Mouse (Mus musculus) erythroblast, embryonic 14.5 days (primary cell): ENCODE data around the gene Jrkl. TPM values are rescaled to one million over a fixed set of nuclear protein-coding genes. Genes with fewer than 3 reads are reported as not detected.

Experiments used
- H3K27me3 ChIP-seq: 2 replicates; pipeline ENCODE4 v1.6.1; 2012; ENCODE audit warnings: inconsistent platforms; ENCODE audit not compliant: control insufficient read depth
- H3K36me3 ChIP-seq: 2 replicates; pipeline ENCODE4 v1.6.1; 2012; ENCODE audit warnings: mild to moderate bottlenecking, inconsistent platforms; ENCODE audit not compliant: control insufficient read depth
- H3K4me1 ChIP-seq: 2 replicates; pipeline ENCODE4 v1.6.1; 2012; ENCODE audit warnings: inconsistent platforms; ENCODE audit not compliant: control insufficient read depth
- H3K4me3 ChIP-seq: replicated peaks from 2 replicates; pipeline ENCODE3; 2012; ENCODE audit warnings: moderate library complexity, mild to moderate bottlenecking, inconsistent platforms
- H3K9me3 ChIP-seq: 2 replicates; pipeline ENCODE4 v1.6.1; 2012; ENCODE audit warnings: low read length, inconsistent platforms, mixed read lengths; ENCODE audit not compliant: control insufficient read depth
- GATA1 ChIP-seq: IDR thresholded peaks from 2 replicates; pipeline ENCODE4 v1.6.1; 2012; ENCODE audit warnings: low read length, inconsistent platforms, mixed read lengths
- TAL1 ChIP-seq: IDR thresholded peaks from 3 replicates; pipeline ENCODE4 v1.6.1; 2012; ENCODE audit warnings: low read length, inconsistent platforms, mixed read lengths
- polyA plus RNA-seq: library from polyadenylated mRNA; stranded (reverse); fragments of >175 nt; gene quantifications from 2 replicates; pipeline ENCODE4 v1.2.3, GENCODE M21; 2012

Gene Jrkl
- polyA plus RNA-seq = not detected in 2 replicates

GRCm38 (mm10) chr9:13245481-13245880 lies at the start of gene Jrkl:
Jrkl (minus strand) TSS chr9:13245829.
- Histone ChIP-seq H3K27me3 (no peaks in the 10 kb centered on the region), H3K4me3 (peak within 1 kb of the TSS; percentile 83), H3K4me1 (peaks cover 38% of the 10 kb centered on the region), H3K36me3 (no peaks in the 10 kb centered on the region), H3K9me3 (no peaks in the 10 kb centered on the region)
- TF ChIP-seq GATA1 (no peak), TAL1 (no peak)

GRCm38 (mm10) chr9:13287482-13287881 lies 41.9 kb upstream of the Jrkl start:
- Histone ChIP-seq H3K36me3 (peaks cover 40% of the 10 kb centered on the region), H3K9me3 (no peaks in the 10 kb centered on the region), H3K4me1 (no peaks in the 10 kb centered on the region), H3K4me3 (no peak overlapping the region), H3K27me3 (no peaks in the 10 kb centered on the region)
- TF ChIP-seq GATA1 = no peak
- TF ChIP-seq TAL1 = no peak

GRCm38 (mm10) chr9:13273219-13273618 lies 27.6 kb upstream of the Jrkl start:
- Histone ChIP-seq H3K27me3 (no peaks in the 10 kb centered on the region), H3K4me1 (no peaks in the 10 kb centered on the region), H3K9me3 (no peaks in the 10 kb centered on the region), H3K36me3 (peaks cover 40% of the 10 kb centered on the region), H3K4me3 (no peak overlapping the region)
- no peak for TF ChIP-seq GATA1
- no peak for TF ChIP-seq TAL1

GRCm38 (mm10) chr9:13260980-13261379 lies 15.4 kb upstream of the Jrkl start:
- H3K27me3 ChIP-seq = no peaks in the 10 kb centered on the region
- no peaks in the 10 kb centered on the region for H3K9me3 ChIP-seq
- no peak for TF ChIP-seq GATA1
- no peak for TF ChIP-seq TAL1
- peaks cover 56% of the 10 kb centered on the region for H3K36me3 ChIP-seq
- H3K4me1 ChIP-seq = no peaks in the 10 kb centered on the region; the same call in 1 of the 2 replicates
- no peak overlapping the region for H3K4me3 ChIP-seq

- Histone ChIP-seq H3K9me3 (no peaks in the 10 kb centered on the region), H3K36me3 (peaks cover 64% of the 10 kb centered on the region), H3K4me3 (no peak overlapping the region), H3K27me3 (no peaks in the 10 kb centered on the region), H3K4me1 (no peaks in the 10 kb centered on the region; the same call in 1 of the 2 replicates)
- TF ChIP-seq GATA1 (no peak), TAL1 (no peak)
These were observed 12.5 kb upstream of the Jrkl start for GRCm38 (mm10) chr9:13258173-13258572.

GRCm38 (mm10) chr9:13256726-13257125 lies 11.1 kb upstream of the Jrkl start:
- no peak overlapping the region for H3K4me3 ChIP-seq
- H3K4me1 ChIP-seq = no peaks in the 10 kb centered on the region; the same call in 1 of the 2 replicates
- no peak for TF ChIP-seq TAL1
- TF ChIP-seq GATA1 = no peak
- H3K36me3 ChIP-seq = peaks cover 69% of the 10 kb centered on the region
- H3K27me3 ChIP-seq = no peaks in the 10 kb centered on the region
- H3K9me3 ChIP-seq = no peaks in the 10 kb centered on the region

GRCm38 (mm10) chr9:13251251-13251650 lies 5.6 kb upstream of the Jrkl start:
- no peaks in the 10 kb centered on the region for H3K9me3 ChIP-seq
- H3K36me3 ChIP-seq = peaks cover 43% of the 10 kb centered on the region
- H3K27me3 ChIP-seq = no peaks in the 10 kb centered on the region
- peaks cover 26% of the 10 kb centered on the region for H3K4me1 ChIP-seq
- H3K4me3 ChIP-seq = no peak overlapping the region
- no peak for TF ChIP-seq GATA1
- TF ChIP-seq TAL1 = no peak

GRCm38 (mm10) chr9:13248104-13248503 lies 2.5 kb upstream of the Jrkl start:
- Histone ChIP-seq H3K36me3 (peaks cover 16% of the 10 kb centered on the region), H3K4me3 (peak overlapping the region; percentile 69), H3K9me3 (no peaks in the 10 kb centered on the region), H3K4me1 (peaks cover 44% of the 10 kb centered on the region), H3K27me3 (no peaks in the 10 kb centered on the region)
- no peak for TF ChIP-seq TAL1
- TF ChIP-seq GATA1 = no peak

- peaks cover 44% of the 10 kb centered on the region for H3K4me1 ChIP-seq
- H3K36me3 ChIP-seq = peaks cover 7% of the 10 kb centered on the region
- TF ChIP-seq TAL1 = no peak
- peak; percentile 21; the same call in 1 of the 2 replicates for TF ChIP-seq GATA1
- peak within 1 kb of the TSS; percentile 83 for H3K4me3 ChIP-seq
- no peaks in the 10 kb centered on the region for H3K9me3 ChIP-seq
- H3K27me3 ChIP-seq = no peaks in the 10 kb centered on the region
These were observed 1.4 kb upstream of the Jrkl start, which contains the start of gene Ccdc82 for GRCm38 (mm10) chr9:13246815-13247638. Ccdc82 (plus strand) TSS chr9:13246955.
